Mouse (Mus musculus) cerebellum, adult 11-12 months (tissue): ENCODE measurements at regions not wholly inside any gene's neighbourhood (a gene's known extent, or its start where the extent isn't known, plus 50 kb on each side); places are given as distances from the start of the nearest gene placed in this dataset.

Source experiments
- DNase-seq: peaks from one replicate; pipeline ENCODE4 v3.0.0; 2022

- DNase-seq, result no peak
Measured at GRCm38 (mm10) chr2:79193851-79194250, 61.4 kb upstream of the Itga4 start.

DNA sequence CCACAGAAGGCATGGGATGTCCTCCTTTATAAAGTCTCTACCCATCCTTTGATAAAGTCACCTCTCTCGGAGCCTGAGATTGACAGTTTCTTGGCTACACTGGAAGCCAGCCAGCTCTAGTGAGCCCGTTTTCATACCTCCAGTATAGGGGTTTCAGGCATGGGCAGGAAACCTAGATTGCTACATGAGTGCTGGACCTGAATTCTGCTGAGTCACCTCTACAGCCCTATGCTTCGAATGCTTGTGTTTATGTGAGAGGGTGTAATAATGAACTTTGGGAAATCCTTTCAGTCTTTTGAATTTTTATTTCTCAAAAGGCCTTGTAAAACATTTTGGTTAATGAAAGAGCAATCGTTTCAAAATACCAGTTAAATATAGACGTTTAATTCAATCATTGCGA is 53.5 kb upstream of the Itga4 start:
- no peak for DNase-seq
